Mouse (Mus musculus): ENCODE results near the gene 1700016D06Rik. TPM values are rescaled to one million over a fixed set of nuclear protein-coding genes. Genes with fewer than 3 reads are reported as not detected.
A peak's percentile ranks its signal among the peaks of the same experiment; 100 is the strongest.

Gene 1700016D06Rik
- total and polyA plus RNA-seq, 3 experiments, result not detected

DNA sequence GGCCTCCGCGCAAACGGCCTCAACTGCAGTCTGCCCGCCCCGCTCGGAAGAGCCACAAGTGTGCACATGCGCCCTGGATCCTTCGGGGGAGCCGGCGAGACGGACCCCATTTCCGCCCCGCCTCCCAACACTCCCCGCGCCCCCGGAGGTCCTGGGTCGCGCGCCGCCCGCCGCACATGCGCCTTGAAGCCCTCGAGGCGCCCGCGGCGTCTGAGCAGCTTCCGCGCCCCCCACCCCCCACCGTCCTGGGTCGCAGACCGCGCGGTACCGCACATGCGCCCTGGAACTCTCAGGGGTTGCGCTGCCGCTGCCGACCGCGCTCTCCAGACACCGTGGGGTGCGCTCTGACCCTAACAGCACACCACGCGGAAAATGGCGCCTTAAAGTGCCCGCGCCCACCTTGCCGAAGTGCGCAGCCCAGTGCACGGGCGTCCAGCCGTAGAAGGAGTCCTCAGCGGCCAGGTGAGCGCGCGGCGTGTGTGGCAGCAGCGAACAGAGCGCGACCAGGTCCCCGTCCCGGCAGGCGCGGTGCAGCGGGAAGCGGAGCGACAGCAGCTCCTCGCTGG lies 65.8 kb downstream of the 1700016D06Rik start:
- Histone ChIP-seq H3K79me2 (ENCODE audit: control insufficient read depth, insufficient read depth, low read length, poor library complexity) (peaks cover 35% of the 10 kb centered on the region), H3K4me1 (ENCODE audit: control insufficient read depth in 1 of 2, insufficient read depth in 2 of 2, low read length in 2 of 2) (peaks cover 0 to 15% of the 10 kb centered on the region in 2 experiments; a peak in 2 of 4 replicates), H3K27me3 (ENCODE audit: control insufficient read depth in 1 of 2, insufficient read depth in 2 of 2, low read length in 2 of 2) (no peaks in the 10 kb centered on the region), H3K9me3 (replicated peaks; ENCODE audit: insufficient read depth, low read length) (no peaks in the 10 kb centered on the region), H3K9ac (ENCODE audit: control insufficient read depth, low read depth, low read length, poor library complexity, severe bottlenecking) (peak overlapping the region; percentile 94), H3K36me3 (ENCODE audit: control insufficient read depth in 1 of 2, insufficient read depth in 2 of 2, low read length in 2 of 2) (peaks cover under 1 to 19% of the 10 kb centered on the region in 2 experiments; a peak in 2 of 4 replicates), H3K4me3 (ENCODE audit: control insufficient read depth in 1 of 2, insufficient read depth in 1 of 2, low read depth in 2 of 2, low read length in 2 of 2) (peak overlapping the region; percentile 84), H3K27ac (ENCODE audit: control insufficient read depth, low read depth, low read length) (peak overlapping the region; percentile 81)
- DNase-seq (ENCODE audit: low read depth, low spot score), result peak; percentile 94
- no peak for TF ChIP-seq CHD2 (IDR thresholded peaks at IDR 0.05; ENCODE audit: low read length)
- no peak for TF ChIP-seq SMC3 (IDR thresholded peaks at IDR 0.05; ENCODE audit: low read depth, low read length)
- TF ChIP-seq ELF1 (IDR thresholded peaks at IDR 0.05; ENCODE audit: low read depth, low read length), result peak; percentile 89
- TF ChIP-seq POLR2A (IDR thresholded peaks at IDR 0.05; ENCODE audit: control insufficient read depth in 1 of 2, insufficient read depth in 1 of 2, low read depth in 1 of 2, low read length in 2 of 2, poor library complexity in 1 of 2), result peak; percentile 51 to 79; a peak in 2 of 4 replicates
- no peak for TF ChIP-seq TAL1 (IDR thresholded peaks at IDR 0.05; ENCODE audit: low read length)
- TF ChIP-seq MAFK (IDR thresholded peaks at IDR 0.05; ENCODE audit: borderline replicate concordance, low read depth, low read length), result no peak
- TF ChIP-seq RCOR1 (IDR thresholded peaks at IDR 0.05; ENCODE audit: low read depth, low read length), result no peak
- peak; percentile 18; the same call in 1 of the 2 replicates for TF ChIP-seq SIN3A (IDR thresholded peaks at IDR 0.05; ENCODE audit: low read length)
- TF ChIP-seq ZKSCAN1 (IDR thresholded peaks at IDR 0.05; ENCODE audit: low read depth, low read length), result no peak
- peak; percentile 74; the same call in 1 of the 2 replicates for TF ChIP-seq MAZ (IDR thresholded peaks at IDR 0.05; ENCODE audit: low read depth, low read length)
- TF ChIP-seq USF2 (IDR thresholded peaks at IDR 0.05; ENCODE audit: borderline replicate concordance in 1 of 2, insufficient read depth in 1 of 2, low read depth in 1 of 2, low read length in 2 of 2), result no peak
- no peak for TF ChIP-seq ZNF384 (IDR thresholded peaks at IDR 0.05; ENCODE audit: low read depth, low read length)
- peak; percentile 84 for TF ChIP-seq HCFC1 (IDR thresholded peaks at IDR 0.05; ENCODE audit: low read depth, low read length)
- TF ChIP-seq USF1 (IDR thresholded peaks at IDR 0.05; ENCODE audit: low read depth, low read length), result 0 out of 2 replicates have a peak, but pooled peaks have one; percentile 26
- TF ChIP-seq TCF12 (IDR thresholded peaks at IDR 0.05; ENCODE audit: low read depth, low read length), result no peak
- no peak for TF ChIP-seq EP300 (IDR thresholded peaks at IDR 0.05; ENCODE audit: low read depth in 1 of 2, low read length in 2 of 2)
- no peak for TF ChIP-seq MYB (IDR thresholded peaks at IDR 0.05; ENCODE audit: low read depth, low read length)
- peak; percentile 75 for TF ChIP-seq POLR2AphosphoS2 (IDR thresholded peaks at IDR 0.05; ENCODE audit: low read length)
- TF ChIP-seq ZMIZ1 (IDR thresholded peaks at IDR 0.05; ENCODE audit: low read depth, low read length), result peak; percentile 52; the same call in 1 of the 2 replicates
- peak; percentile 61 for TF ChIP-seq MAX (IDR thresholded peaks at IDR 0.05; ENCODE audit: low read length)
- TF ChIP-seq NRF1 (IDR thresholded peaks at IDR 0.05; ENCODE audit: insufficient read depth, low read depth, low read length, poor library complexity, severe bottlenecking), result peak; percentile 94
- TF ChIP-seq MYC (IDR thresholded peaks at IDR 0.05; ENCODE audit: low read depth, low read length), result 0 out of 2 replicates have a peak, but pooled peaks have one; percentile 23
- TF ChIP-seq RAD21 (IDR thresholded peaks at IDR 0.05; ENCODE audit: low read depth, low read length), result no peak
- TF ChIP-seq POLR2AphosphoS5 (IDR thresholded peaks at IDR 0.05; ENCODE audit: borderline replicate concordance, low read depth, low read length), result no peak
- no peak for TF ChIP-seq BHLHE40 (IDR thresholded peaks at IDR 0.05; ENCODE audit: borderline replicate concordance, low read depth, low read length)
- no peak for TF ChIP-seq TBP (IDR thresholded peaks at IDR 0.05; ENCODE audit: low read depth, low read length)
- TF ChIP-seq JUND (IDR thresholded peaks at IDR 0.05; ENCODE audit: low read depth, low read length), result no peak
- peak; percentile 71; the same call in 1 of the 2 replicates for TF ChIP-seq MXI1 (IDR thresholded peaks at IDR 0.05; ENCODE audit: low read depth, low read length)
- TF ChIP-seq CTCF (IDR thresholded peaks at IDR 0.05 in 2 of 3, conservative IDR thresholded peaks at IDR 0.05 in 1 of 3; ENCODE audit: control insufficient read depth in 1 of 3, insufficient read depth in 1 of 3, low read depth in 2 of 3, low read length in 3 of 3, poor library complexity in 1 of 3, severe bottlenecking in 1 of 3), result no peak
- no peak for TF ChIP-seq ZC3H11A (IDR thresholded peaks at IDR 0.05; ENCODE audit: low read depth, low read length)
- TF ChIP-seq ETS1 (IDR thresholded peaks at IDR 0.05; ENCODE audit: low read depth, low read length), result peak; percentile 8; the same call in 1 of the 2 replicates
- TF ChIP-seq NELFE (IDR thresholded peaks at IDR 0.05; ENCODE audit: low read depth, low read length), result no peak; the same call in none of the 2 replicates

Measured in MEL (cell line).